Mouse (Mus musculus) hindbrain, embryonic 15.5 days (tissue): ENCODE results near the gene Zdbf2. TPM values are rescaled to one million over a fixed set of nuclear protein-coding genes. Genes with fewer than 3 reads are reported as not detected.

Experiments
- ATAC-seq: fragments of 200-750 bp; cut with Nextera tagmentation; 2 replicates; pipeline ENCODE4 v1.8.0; 2017; ENCODE audit warnings: low read depth, moderate number of reproducible peaks, moderate TSS enrichment; ENCODE audit not compliant: low FRiP score
- H3K27ac ChIP-seq: fragments of 300-500 bp; sonication (generic); replicated peaks from 2 replicates; pipeline ENCODE4 v1.5.1; 2015; ENCODE audit warnings: mild to moderate bottlenecking, inconsistent platforms
- H3K27me3 ChIP-seq: fragments of 300-500 bp; sonication (generic); 2 replicates; pipeline ENCODE4 v1.6.1; 2015; ENCODE audit warnings: control low read depth, inconsistent platforms
- H3K36me3 ChIP-seq: fragments of 300-500 bp; sonication (generic); 2 replicates; pipeline ENCODE4 v1.6.1; 2015; ENCODE audit warnings: control low read depth, inconsistent platforms
- H3K4me1 ChIP-seq: fragments of 300-500 bp; sonication (generic); replicated peaks from 2 replicates; pipeline ENCODE4 v1.6.1; 2015; ENCODE audit warnings: control low read depth, inconsistent platforms
- H3K4me2 ChIP-seq: fragments of 300-500 bp; sonication (generic); 2 replicates; pipeline ENCODE4 v1.6.1; 2015; ENCODE audit warnings: moderate library complexity, mild to moderate bottlenecking, inconsistent platforms
- H3K4me3 ChIP-seq: fragments of 300-500 bp; sonication (generic); 2 replicates; pipeline ENCODE4 v1.5.1; 2015; ENCODE audit warnings: mild to moderate bottlenecking, inconsistent platforms
- H3K9ac ChIP-seq: fragments of 300-500 bp; sonication (generic); 2 replicates; pipeline ENCODE4 v1.6.1; 2015; ENCODE audit warnings: inconsistent platforms
- H3K9me3 ChIP-seq: fragments of 300-500 bp; sonication (generic); 2 replicates; pipeline ENCODE4 v1.6.1; 2016; ENCODE audit warnings: control low read depth, inconsistent platforms
- WGBS: fragments of 180-500 bp; shearing (Covaris S2); methylation state at CpG from one replicate; pipeline ENCODE4 v1.1.7; 2015; 5-methylcytosine and 5-hydroxymethylcytosine counted together
- polyA plus RNA-seq: library from polyadenylated mRNA; unstranded; fragments of >200 nt; fragmentation: Nextera tagmentation; extraction: Ambion mirVana; gene quantifications from 2 replicates; pipeline ENCODE4 v1.2.1, GENCODE M21; 2015

The Zdbf2 gene
- 30.4 and 37.8 TPM in 2 replicates for polyA plus RNA-seq

DNA sequence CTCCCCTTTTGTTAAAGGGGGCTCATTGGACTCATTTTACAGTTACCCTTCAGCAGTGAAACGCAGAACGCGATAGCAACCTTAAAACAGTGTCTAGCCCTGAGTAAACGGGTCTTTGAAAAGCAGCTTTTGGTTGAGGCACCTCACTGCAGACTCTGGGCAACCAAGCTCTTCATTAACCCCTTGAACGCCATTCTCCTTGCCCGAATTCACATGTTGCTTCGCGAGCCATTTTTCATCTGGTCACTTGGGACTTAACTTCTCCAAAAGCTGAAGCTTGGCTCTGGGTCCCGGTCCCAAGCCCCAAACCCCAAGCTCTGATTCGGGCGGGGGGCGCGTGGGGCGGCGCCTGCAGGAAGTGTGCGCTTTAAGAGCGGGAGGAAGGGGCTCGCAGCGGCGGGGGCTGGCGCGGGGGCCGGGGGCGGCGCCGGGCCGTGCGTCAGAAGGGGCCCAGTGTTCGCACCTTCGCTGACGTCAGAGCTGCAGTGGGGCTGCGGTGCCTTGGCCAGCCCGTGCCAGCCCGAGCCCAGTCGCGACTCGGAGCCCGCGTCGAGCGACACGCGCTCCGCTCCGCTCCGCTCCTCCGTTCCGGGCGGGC is at the start of gene Zdbf2:
TSS of gene Zdbf2 (plus strand) at position 525 of the 598 bp plus-strand sequence.
- peak within 1 kb of the TSS; percentile 58 for H3K4me2 ChIP-seq
- peak; percentile 92 for ATAC-seq
- H3K4me3 ChIP-seq, result peak within 1 kb of the TSS; percentile 50
- 1% methylated on average over 32 of the region's 49 CpGs for WGBS
- H3K9me3 ChIP-seq, result no peaks in the 10 kb centered on the region
- H3K36me3 ChIP-seq, result no peaks in the 10 kb centered on the region
- H3K4me1 ChIP-seq, result no peaks in the 10 kb centered on the region
- peak within 1 kb of the TSS; percentile 63 for H3K9ac ChIP-seq
- peak within 1 kb of the TSS; percentile 83 for H3K27ac ChIP-seq
- peaks cover 43% of the 10 kb centered on the region for H3K27me3 ChIP-seq

DNA sequence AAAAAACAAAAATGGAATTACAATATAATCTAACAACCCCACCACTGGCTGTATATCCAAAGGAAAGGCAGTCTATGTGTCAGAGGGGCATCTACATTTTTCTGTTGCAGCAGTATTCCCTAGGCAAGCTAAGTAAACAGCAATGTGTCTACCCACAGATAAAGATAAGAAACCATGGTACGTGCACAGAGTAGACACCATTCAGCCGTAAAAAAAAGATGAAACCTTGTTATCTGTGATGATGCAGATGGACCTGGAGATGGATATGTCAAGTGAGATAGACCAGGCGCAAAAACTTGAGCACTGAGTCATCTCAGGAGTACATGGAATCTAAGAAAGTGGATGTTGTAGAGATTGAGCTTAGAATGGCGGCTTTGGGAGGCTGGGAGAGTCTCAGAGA is 48.1 kb upstream of the Zdbf2 start:
- WGBS, result 89% methylated on average over 4 of the region's 4 CpGs
- H3K9ac ChIP-seq, result no peak overlapping the region
- H3K4me2 ChIP-seq, result no peak overlapping the region
- no peak overlapping the region for H3K27ac ChIP-seq
- no peaks in the 10 kb centered on the region for H3K9me3 ChIP-seq
- no peaks in the 10 kb centered on the region for H3K27me3 ChIP-seq
- H3K4me3 ChIP-seq, result no peak overlapping the region
- no peak for ATAC-seq
- H3K4me1 ChIP-seq, result no peaks in the 10 kb centered on the region
- no peaks in the 10 kb centered on the region for H3K36me3 ChIP-seq

DNA sequence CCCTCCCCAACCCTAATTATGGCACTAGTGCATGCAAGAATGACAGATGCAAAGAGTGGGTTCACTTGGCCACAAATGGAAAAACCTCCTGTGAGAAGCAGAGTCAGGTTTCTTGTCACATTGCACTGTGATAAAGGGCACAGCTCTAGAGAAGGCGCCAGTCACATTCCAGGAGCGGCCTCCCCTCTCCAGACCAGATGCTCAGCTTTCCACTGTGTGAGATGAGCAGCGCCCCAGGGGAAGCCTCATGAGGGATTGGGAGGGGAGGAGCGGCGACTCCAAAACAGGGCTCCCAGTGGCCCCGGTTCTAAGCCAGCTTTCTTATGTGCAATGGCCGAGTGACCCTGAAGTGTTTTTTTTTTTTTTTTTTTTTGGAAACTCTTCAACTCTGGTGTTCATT is 47.2 kb upstream of the Zdbf2 start:
- Histone ChIP-seq H3K27ac (no peak overlapping the region), H3K4me1 (no peaks in the 10 kb centered on the region), H3K4me3 (no peak overlapping the region), H3K27me3 (no peaks in the 10 kb centered on the region), H3K9ac (no peak overlapping the region), H3K36me3 (no peaks in the 10 kb centered on the region), H3K4me2 (no peak overlapping the region), H3K9me3 (no peaks in the 10 kb centered on the region)
- WGBS, result 11% methylated on average over 7 of the region's 7 CpGs
- no peak for ATAC-seq

DNA sequence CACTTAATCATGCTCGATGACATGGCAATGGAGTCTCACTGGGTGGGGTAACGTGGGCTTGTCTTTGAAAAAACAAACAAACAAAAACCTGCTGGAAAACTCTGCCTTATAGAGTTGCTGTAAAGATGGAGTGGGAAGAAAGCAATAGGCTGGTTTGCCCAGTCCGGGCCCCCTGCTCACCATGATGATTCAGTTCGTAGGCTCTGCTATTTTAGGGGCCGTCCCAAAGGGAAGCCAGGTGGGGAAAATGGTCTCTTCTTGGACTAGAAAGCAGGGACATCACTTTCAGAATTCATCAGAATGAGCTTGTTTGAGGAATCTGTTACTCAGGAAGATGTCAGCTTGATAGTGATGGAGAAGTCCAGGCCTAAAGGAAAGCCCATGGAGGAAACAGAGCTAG is 45.8 kb upstream of the Zdbf2 start:
- no peaks in the 10 kb centered on the region for H3K27me3 ChIP-seq
- H3K9ac ChIP-seq, result no peak overlapping the region
- no peaks in the 10 kb centered on the region for H3K36me3 ChIP-seq
- no peak for ATAC-seq
- H3K27ac ChIP-seq, result no peak overlapping the region
- no peaks in the 10 kb centered on the region for H3K9me3 ChIP-seq
- no peak overlapping the region for H3K4me3 ChIP-seq
- H3K4me1 ChIP-seq, result no peaks in the 10 kb centered on the region
- no peak overlapping the region for H3K4me2 ChIP-seq
- 82% methylated on average over 5 of the region's 5 CpGs for WGBS

DNA sequence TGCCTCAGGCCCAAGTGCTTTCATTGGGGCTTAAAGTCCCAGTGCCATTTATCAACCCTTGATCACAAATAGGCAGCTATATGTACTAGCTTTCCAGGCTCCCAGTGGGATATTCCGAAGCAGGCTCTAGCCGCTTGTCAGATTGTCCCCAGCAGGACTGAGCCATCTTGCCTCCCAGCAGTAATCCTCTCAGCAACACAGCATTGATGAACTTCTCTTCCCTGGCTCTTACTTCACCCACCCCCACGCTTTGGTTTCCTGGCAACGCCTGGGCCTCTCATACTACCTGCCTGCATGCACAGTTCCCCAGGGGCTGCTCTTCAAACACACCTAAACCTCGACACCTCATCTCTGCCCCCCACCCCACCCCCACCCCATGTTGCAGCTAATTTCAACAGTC is 35.7 kb upstream of the Zdbf2 start:
- no peak overlapping the region for H3K4me2 ChIP-seq
- H3K27me3 ChIP-seq, result no peaks in the 10 kb centered on the region
- no peaks in the 10 kb centered on the region for H3K9me3 ChIP-seq
- H3K9ac ChIP-seq, result no peak overlapping the region
- H3K4me1 ChIP-seq, result peaks cover 7% of the 10 kb centered on the region
- H3K4me3 ChIP-seq, result no peak overlapping the region
- peak; percentile 42; the same call in 1 of the 2 replicates for ATAC-seq
- H3K36me3 ChIP-seq, result no peaks in the 10 kb centered on the region
- WGBS, result 12% methylated on average over 5 of the region's 5 CpGs
- no peak overlapping the region for H3K27ac ChIP-seq

DNA sequence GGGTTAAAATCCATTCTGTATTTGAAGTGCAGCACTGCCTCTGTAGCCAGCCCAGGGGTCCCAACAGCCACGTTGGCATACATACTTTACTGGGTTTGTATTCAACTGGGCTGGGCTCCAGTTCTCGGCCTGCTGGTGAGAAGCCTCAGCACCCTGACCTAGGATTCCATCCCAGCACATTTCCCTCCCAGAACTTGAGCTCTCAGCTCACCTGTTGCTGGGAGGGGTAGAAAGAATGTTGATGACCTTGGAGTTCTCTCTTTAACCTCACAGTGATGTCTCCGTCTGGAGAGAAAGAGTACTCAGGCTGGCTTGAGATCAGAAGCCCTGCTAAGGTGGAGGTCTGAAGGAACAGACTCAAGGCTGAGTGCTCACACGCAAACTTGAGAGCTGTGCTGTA is 33.8 kb upstream of the Zdbf2 start:
- peaks cover 7% of the 10 kb centered on the region for H3K4me1 ChIP-seq
- no peak for ATAC-seq
- H3K9me3 ChIP-seq, result no peaks in the 10 kb centered on the region
- no peak overlapping the region for H3K9ac ChIP-seq
- no peak overlapping the region for H3K4me3 ChIP-seq
- no peaks in the 10 kb centered on the region for H3K36me3 ChIP-seq
- no peak overlapping the region for H3K27ac ChIP-seq
- H3K4me2 ChIP-seq, result no peak overlapping the region
- 60% methylated on average over 4 of the region's 4 CpGs for WGBS
- H3K27me3 ChIP-seq, result 0 out of 2 replicates have a peak, but pooled peaks cover 2% of the 10 kb centered on the region

DNA sequence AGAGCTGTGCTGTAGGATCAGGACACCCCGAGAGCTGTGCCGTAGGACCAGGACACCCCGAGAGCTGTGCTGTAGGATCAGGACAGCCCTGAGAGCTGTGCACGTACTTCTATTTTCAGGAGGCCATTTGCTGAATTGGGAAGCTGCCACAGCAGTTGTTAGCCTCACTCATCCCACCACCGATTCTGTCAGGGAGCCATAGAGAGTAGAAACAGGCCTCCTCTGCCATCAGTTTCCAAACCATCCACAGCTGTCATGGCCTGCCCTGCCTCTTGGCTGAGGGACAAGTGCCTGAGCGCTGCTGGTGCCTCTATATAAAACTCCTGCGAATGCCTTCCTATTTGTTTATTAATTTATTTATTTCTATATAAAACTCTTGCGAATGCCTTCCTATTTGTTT is 33.3 kb upstream of the Zdbf2 start:
- Histone ChIP-seq H3K9ac (no peak overlapping the region), H3K36me3 (no peaks in the 10 kb centered on the region), H3K4me3 (no peak overlapping the region), H3K4me1 (peaks cover 7% of the 10 kb centered on the region), H3K27ac (no peak overlapping the region), H3K9me3 (no peaks in the 10 kb centered on the region), H3K4me2 (no peak overlapping the region), H3K27me3 (0 out of 2 replicates have a peak, but pooled peaks cover 3% of the 10 kb centered on the region)
- ATAC-seq, result no peak
- WGBS, result 87% methylated on average over 8 of the region's 8 CpGs

DNA sequence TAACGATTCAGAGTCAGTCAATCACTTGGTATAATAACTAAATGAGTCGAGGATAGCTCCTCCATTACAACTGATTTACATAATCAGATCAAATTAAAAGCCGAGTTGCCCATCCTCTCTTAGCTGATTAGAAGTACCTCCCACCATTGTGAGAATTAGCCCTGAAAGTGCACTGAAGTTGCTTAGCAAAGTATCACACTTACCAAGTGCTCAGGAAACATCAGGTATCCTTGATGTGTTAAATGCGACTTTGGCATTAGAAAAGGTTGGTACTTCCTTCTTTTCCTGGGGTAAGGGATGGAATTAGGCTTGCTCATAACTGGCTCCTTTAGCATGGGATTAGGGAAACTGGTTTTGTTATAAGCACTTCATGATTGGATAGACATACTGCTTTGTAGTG is 29.2 kb upstream of the Zdbf2 start:
- WGBS, result 69% methylated on average over 4 of the region's 4 CpGs
- Histone ChIP-seq H3K4me1 (peaks cover 10% of the 10 kb centered on the region), H3K9ac (no peak overlapping the region), H3K9me3 (no peaks in the 10 kb centered on the region), H3K36me3 (no peaks in the 10 kb centered on the region), H3K27ac (no peak overlapping the region), H3K27me3 (peaks cover 31% of the 10 kb centered on the region), H3K4me3 (no peak overlapping the region), H3K4me2 (no peak overlapping the region)
- no peak for ATAC-seq

DNA sequence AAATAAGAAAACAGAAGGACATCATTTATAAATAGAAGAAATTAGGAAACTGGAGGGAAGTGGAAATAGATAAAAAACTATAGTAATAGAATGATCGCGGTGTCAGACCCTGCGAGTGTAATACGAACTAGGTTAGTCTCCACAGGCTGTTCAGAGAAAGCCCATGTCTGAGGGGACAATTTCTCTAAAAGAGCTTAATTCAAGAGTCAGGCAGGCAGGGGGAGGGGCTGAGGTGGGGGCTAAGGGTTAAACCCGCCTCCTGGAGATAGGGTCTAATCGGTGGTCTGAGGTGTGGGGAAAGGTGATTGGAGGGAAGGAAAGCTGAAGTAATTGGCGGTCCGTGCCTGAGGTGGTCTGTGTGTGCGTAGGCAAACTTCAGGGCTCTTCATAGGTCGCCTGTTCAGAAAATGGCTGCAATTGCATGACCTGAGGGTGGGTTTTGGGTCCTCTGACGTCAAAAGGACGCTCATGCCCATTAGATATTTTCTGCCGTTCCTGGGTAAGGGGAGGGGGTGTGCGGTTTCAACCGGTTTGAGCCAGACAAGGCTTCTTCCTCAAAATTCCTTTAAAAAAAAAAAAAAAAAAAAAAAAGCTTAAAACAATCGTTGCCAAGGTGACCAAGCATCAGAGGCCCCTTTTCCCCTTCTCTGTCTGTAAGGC is 26.1 kb upstream of the Zdbf2 start:
- H3K36me3 ChIP-seq, result no peaks in the 10 kb centered on the region
- H3K4me3 ChIP-seq, result peak overlapping the region; percentile 14
- no peak overlapping the region; the same call in 1 of the 2 replicates for H3K27ac ChIP-seq
- WGBS, result 2% methylated on average over 16 of the region's 16 CpGs
- H3K4me2 ChIP-seq, result peak overlapping the region; percentile 60
- H3K4me1 ChIP-seq, result peaks cover 10% of the 10 kb centered on the region
- no peaks in the 10 kb centered on the region for H3K9me3 ChIP-seq
- no peak overlapping the region for H3K9ac ChIP-seq
- ATAC-seq, result peak; percentile 87
- peaks cover 61% of the 10 kb centered on the region for H3K27me3 ChIP-seq

DNA sequence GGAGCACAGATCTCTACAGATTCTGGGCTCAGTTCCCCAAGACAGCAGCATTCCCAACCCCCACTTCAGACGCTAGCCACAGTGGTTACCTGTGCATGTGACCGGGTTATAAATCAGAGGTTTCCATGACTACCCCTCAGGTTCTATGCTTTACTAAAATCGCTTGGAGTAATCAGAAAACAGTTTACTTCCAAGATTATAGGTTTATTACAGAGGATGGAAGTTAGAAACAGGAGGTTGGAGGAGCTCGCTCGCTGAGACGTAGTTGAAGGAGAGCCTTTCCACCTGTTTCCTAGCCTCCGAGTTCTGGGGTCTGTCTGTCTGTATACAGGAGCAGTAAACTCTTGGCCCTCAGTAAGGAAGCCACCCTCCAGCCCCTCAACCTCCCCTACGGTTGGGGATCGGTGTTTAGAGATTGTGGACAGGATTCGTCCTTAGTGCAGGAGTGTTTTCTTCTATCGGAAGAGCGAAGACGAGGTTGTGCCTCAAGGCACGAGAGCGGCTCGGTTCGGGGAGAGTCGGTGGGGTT is 25.2 kb upstream of the Zdbf2 start:
- 2% methylated on average over 18 of the region's 18 CpGs for WGBS
- Histone ChIP-seq H3K36me3 (no peaks in the 10 kb centered on the region), H3K4me1 (peaks cover 10% of the 10 kb centered on the region), H3K4me2 (peak overlapping the region; percentile 60), H3K9ac (0 out of 2 replicates have a peak overlapping the region, but pooled peaks have one; percentile 22), H3K27ac (peak overlapping the region; percentile 57), H3K27me3 (peaks cover 70% of the 10 kb centered on the region), H3K9me3 (no peaks in the 10 kb centered on the region), H3K4me3 (peak overlapping the region; percentile 29)
- ATAC-seq, result no peak

DNA sequence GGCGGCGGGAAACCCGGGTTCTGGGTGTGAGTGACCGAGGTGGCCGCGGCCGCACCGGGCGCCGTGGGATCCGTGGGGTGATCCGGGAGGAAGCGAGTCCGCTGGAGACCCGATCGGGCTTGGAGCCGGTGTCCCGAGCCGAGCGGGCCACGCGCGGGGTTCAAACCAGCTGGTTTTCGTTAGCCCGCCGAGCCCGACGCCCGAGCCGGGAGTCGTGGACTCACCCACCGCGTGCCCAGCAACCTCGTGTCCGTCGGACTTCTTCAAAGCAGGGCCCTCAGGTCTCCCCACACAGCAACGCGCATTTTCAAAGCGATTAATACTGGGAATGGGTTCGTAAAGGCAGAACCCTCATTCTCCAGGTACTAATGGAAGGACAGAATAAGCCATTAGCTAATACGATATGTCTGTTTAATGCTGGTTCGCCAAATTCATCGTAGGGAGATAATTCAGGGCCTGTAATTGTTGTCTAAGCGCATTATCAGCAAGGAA is 24.7 kb upstream of the Zdbf2 start:
- H3K4me1 ChIP-seq, result peaks cover 10% of the 10 kb centered on the region
- peaks cover 75% of the 10 kb centered on the region for H3K27me3 ChIP-seq
- ATAC-seq, result no peak
- H3K4me2 ChIP-seq, result peak overlapping the region; percentile 60
- peak overlapping the region; percentile 57 for H3K27ac ChIP-seq
- H3K9me3 ChIP-seq, result no peaks in the 10 kb centered on the region
- peak overlapping the region; percentile 29 for H3K4me3 ChIP-seq
- WGBS, result 3% methylated on average over 44 of the region's 44 CpGs
- H3K9ac ChIP-seq, result 0 out of 2 replicates have a peak overlapping the region, but pooled peaks have one; percentile 22
- H3K36me3 ChIP-seq, result no peaks in the 10 kb centered on the region

DNA sequence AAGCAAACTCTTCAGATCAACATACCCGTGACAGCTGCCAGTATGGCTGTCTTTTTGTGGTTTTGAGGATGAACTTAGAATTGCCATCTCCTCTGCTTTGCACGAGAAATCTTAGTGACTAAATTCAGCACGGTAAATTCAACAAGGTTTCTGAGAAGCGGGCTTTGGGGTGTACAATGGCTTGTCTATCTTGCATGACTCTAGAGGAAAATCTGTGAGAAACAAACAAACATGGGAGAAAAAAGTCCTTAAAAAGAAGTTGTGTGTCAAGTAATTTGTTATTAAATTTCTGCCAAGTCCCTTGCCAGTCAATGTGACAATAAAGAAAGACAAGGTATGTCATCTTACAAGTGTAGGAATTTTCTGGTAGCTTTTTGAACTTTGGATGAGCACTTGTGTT is 23.8 kb upstream of the Zdbf2 start:
- H3K27me3 ChIP-seq, result peaks cover 79% of the 10 kb centered on the region
- WGBS, result 49% methylated on average over 4 of the region's 4 CpGs

More for the DNA sequence above, 23.8 kb upstream of the Zdbf2 start:
- no peak overlapping the region for H3K4me3 ChIP-seq
- ATAC-seq, result no peak
- H3K9ac ChIP-seq, result no peak overlapping the region
- H3K9me3 ChIP-seq, result no peaks in the 10 kb centered on the region
- peaks cover 10% of the 10 kb centered on the region for H3K4me1 ChIP-seq
- H3K36me3 ChIP-seq, result no peaks in the 10 kb centered on the region
- no peak overlapping the region for H3K4me2 ChIP-seq
- H3K27ac ChIP-seq, result no peak overlapping the region
